Mouse (Mus musculus): ENCODE measurements around the gene Epor.

GRCm38 (mm10) chr9:21977331-21977730 lies 14.0 kb upstream of the Epor start:
- TF ChIP-seq CTCF (IDR thresholded peaks at IDR 0.05; ENCODE audit: control insufficient read depth, insufficient read depth, insufficient read length) = no peak
- no peak for TF ChIP-seq MAX (IDR thresholded peaks at IDR 0.05)

Data from C2C12 (cell line).